Mouse (Mus musculus): ENCODE measurements around the gene Mtf1. TPM values are rescaled to one million over a fixed set of nuclear protein-coding genes. Genes with fewer than 3 reads are reported as not detected.

Mtf1 gene
- polyA plus RNA-seq, 1 experiment from 2014 or later: 11.7 TPM

DNA sequence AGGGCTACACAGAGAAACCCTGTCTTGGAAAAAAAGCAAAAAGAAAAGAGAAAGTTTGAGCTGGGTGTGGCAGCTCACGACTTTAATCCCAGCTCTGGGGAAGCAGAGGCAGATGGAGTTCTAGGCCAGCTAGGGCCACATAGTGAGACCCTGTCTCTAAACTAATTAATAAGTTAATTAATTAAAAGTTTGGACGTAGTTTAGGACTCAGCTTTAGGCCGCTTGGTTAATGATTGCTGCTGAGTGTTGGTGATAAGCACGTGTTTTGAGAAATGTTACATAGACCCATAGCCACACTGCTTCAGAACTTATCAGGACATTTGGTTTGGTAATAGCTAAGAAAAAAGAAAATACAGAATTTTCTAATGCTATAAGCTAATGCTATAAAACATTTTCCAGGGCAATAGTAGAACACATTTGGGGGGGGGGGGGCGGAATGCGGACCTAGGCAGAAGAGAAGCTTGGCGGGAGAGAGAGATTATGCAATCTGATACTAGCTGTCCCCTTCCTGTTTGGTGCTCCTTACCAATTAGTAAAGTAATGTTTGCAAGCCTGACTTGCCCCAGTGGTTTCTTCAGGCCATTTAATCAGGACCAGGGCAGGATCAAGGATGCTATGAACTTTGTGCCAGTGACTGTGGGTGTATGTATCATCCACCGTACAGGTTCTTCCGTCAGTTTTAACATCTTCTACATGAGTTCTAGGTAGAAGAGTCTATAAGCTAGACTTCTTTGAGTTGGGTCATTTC is 7.4 kb downstream of the Mtf1 start:
- Histone ChIP-seq H3K27ac (replicated peaks) (no peak overlapping the region), H3K4me1 (replicated peaks) (peaks cover 17% of the 10 kb centered on the region), H3K4me2 (no peak overlapping the region), H3K27me3 (no peaks in the 10 kb centered on the region), H3K36me3 (peaks cover 57% of the 10 kb centered on the region), H3K9me3 (no peaks in the 10 kb centered on the region), H3K4me3 (no peak overlapping the region), H3K9ac (no peak overlapping the region)
- ATAC-seq (ENCODE audit: low read depth): no peak
- WGBS: 91% methylated on average over 9 of the region's 9 CpGs

GRCm38 (mm10) chr4:124810056-124810455 is 8.2 kb downstream of the Mtf1 start:
- Histone ChIP-seq H3K27ac (replicated peaks) (no peak overlapping the region), H3K9ac (no peak overlapping the region), H3K4me3 (no peak overlapping the region), H3K4me1 (replicated peaks) (peaks cover 17% of the 10 kb centered on the region), H3K27me3 (no peaks in the 10 kb centered on the region), H3K9me3 (no peaks in the 10 kb centered on the region), H3K36me3 (peaks cover 50% of the 10 kb centered on the region), H3K4me2 (no peak overlapping the region)
- no peak for ATAC-seq (ENCODE audit: low read depth)
- 91% methylated on average over 7 of the region's 7 CpGs for WGBS

- Histone ChIP-seq H3K9ac (peak overlapping the region; percentile 45; the same call in 1 of the 2 replicates), H3K27me3 (no peaks in the 10 kb centered on the region), H3K4me2 (no peak overlapping the region), H3K36me3 (peaks cover 39% of the 10 kb centered on the region), H3K4me3 (no peak overlapping the region), H3K9me3 (no peaks in the 10 kb centered on the region), H3K27ac (replicated peaks) (no peak overlapping the region), H3K4me1 (replicated peaks) (peaks cover 16% of the 10 kb centered on the region)
- WGBS: 24% methylated on average over 9 of the region's 9 CpGs
- no peak for ATAC-seq (ENCODE audit: low read depth)
These were observed 9.6 kb downstream of the Mtf1 start for GRCm38 (mm10) chr4:124811347-124811975.

DNA sequence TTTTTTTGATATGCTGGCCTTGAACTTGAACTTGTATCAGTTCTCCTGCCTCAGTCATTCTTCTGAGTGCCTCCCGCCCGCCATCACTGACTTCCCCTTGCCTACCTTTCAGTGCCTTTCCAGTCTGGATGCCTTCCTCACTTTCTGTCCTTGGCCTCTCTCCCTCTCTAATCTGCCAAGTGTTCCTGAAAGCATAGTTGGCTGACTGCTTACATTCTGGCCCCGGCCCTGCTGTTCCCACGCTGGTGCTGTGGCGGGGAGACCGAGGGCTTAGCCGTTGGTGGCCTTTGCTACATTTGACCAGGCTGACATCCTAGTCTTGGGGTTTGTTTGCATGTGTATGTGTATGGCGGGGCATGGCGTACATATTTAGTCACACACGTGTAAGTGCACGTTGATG is 14.0 kb downstream of the Mtf1 start:
- Histone ChIP-seq H3K27me3 (no peaks in the 10 kb centered on the region), H3K9me3 (no peaks in the 10 kb centered on the region), H3K9ac (no peak overlapping the region), H3K4me1 (replicated peaks) (peaks cover 19% of the 10 kb centered on the region), H3K4me2 (no peak overlapping the region), H3K27ac (replicated peaks) (no peak overlapping the region), H3K4me3 (no peak overlapping the region), H3K36me3 (peaks cover 20% of the 10 kb centered on the region)
- ATAC-seq (ENCODE audit: low read depth): no peak
- 94% methylated on average over 11 of the region's 11 CpGs for WGBS

- Histone ChIP-seq H3K36me3 (peaks cover 33% of the 10 kb centered on the region), H3K4me2 (no peak overlapping the region), H3K27ac (replicated peaks) (no peak overlapping the region), H3K9ac (no peak overlapping the region), H3K9me3 (no peaks in the 10 kb centered on the region), H3K4me3 (no peak overlapping the region), H3K4me1 (replicated peaks) (peaks cover 10% of the 10 kb centered on the region; the same call in 1 of the 2 replicates), H3K27me3 (no peaks in the 10 kb centered on the region)
- WGBS: 21% methylated on average over 6 of the region's 6 CpGs
- peak; percentile 32; the same call in 1 of the 2 replicates for ATAC-seq (ENCODE audit: low read depth)
These were observed 15.9 kb downstream of the Mtf1 start for GRCm38 (mm10) chr4:124817803-124818202.

DNA sequence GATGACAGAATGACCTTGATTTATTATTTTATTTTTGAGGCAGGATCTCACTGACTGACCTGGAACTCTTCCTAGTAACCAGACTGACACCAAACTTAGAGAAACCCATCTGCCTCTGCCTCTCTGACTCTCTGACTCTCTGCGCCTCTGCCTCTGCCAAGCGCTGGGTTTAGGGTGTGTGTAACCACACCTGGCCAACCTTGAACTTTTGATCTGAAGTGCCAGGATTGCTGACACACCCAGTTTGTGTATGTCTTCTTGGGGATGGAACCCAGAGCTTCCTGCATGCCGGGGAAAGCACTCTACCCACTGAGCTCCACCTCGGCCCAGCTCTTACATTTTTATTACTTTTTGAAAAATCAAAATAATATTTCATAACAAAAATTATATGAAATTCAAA is 16.9 kb downstream of the Mtf1 start:
- Histone ChIP-seq H3K4me2 (no peak overlapping the region), H3K9ac (no peak overlapping the region), H3K4me3 (no peak overlapping the region), H3K27ac (replicated peaks) (no peak overlapping the region), H3K4me1 (replicated peaks) (peaks cover 10% of the 10 kb centered on the region; the same call in 1 of the 2 replicates), H3K36me3 (peaks cover 44% of the 10 kb centered on the region), H3K9me3 (no peaks in the 10 kb centered on the region), H3K27me3 (no peaks in the 10 kb centered on the region)
- WGBS: 90% methylated on average over 4 of the region's 4 CpGs
- ATAC-seq (ENCODE audit: low read depth): no peak

DNA sequence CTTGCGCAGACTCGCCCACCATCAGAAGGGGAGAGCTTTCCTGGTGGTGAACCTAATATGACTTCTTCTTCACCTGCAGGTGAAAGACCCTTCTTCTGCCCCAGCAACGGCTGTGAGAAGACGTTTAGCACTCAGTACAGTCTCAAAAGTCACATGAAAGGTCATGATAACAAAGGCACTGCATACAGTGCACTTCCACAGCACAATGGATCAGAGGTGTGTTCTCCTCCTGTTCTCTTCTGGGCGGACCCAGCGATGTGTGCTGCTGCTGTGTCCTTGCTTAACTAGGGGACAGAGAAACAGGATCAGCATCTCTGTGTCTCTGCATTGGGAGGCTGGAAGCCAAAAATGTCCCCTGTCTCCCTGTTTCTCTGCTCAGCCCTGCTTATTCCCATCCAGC is 23.1 kb downstream of the Mtf1 start:
- no peak overlapping the region for H3K4me2 ChIP-seq
- no peaks in the 10 kb centered on the region for H3K4me1 ChIP-seq (replicated peaks)
- 91% methylated on average over 6 of the region's 6 CpGs for WGBS
- no peaks in the 10 kb centered on the region for H3K27me3 ChIP-seq
- H3K4me3 ChIP-seq: no peak overlapping the region
- H3K9ac ChIP-seq: no peak overlapping the region
- ATAC-seq (ENCODE audit: low read depth): no peak
- peaks cover 86% of the 10 kb centered on the region for H3K36me3 ChIP-seq
- no peaks in the 10 kb centered on the region for H3K9me3 ChIP-seq
- no peak overlapping the region for H3K27ac ChIP-seq (replicated peaks)

GRCm38 (mm10) chr4:124825371-124825965 is 23.6 kb downstream of the Mtf1 start:
- Histone ChIP-seq H3K9ac (no peak overlapping the region), H3K4me1 (replicated peaks) (no peaks in the 10 kb centered on the region), H3K9me3 (no peaks in the 10 kb centered on the region), H3K4me3 (no peak overlapping the region), H3K36me3 (peaks cover 85% of the 10 kb centered on the region), H3K27me3 (no peaks in the 10 kb centered on the region), H3K27ac (replicated peaks) (no peak overlapping the region), H3K4me2 (no peak overlapping the region)
- ATAC-seq (ENCODE audit: low read depth): no peak
- WGBS: 94% methylated on average over 21 of the region's 21 CpGs

GRCm38 (mm10) chr4:124829671-124830070 is 27.8 kb downstream of the Mtf1 start:
- H3K4me2 ChIP-seq: no peak overlapping the region
- no peaks in the 10 kb centered on the region for H3K27me3 ChIP-seq
- no peak for ATAC-seq (ENCODE audit: low read depth)
- H3K4me3 ChIP-seq: no peak overlapping the region
- H3K9ac ChIP-seq: no peak overlapping the region
- H3K4me1 ChIP-seq (replicated peaks): no peaks in the 10 kb centered on the region
- peaks cover 80% of the 10 kb centered on the region for H3K36me3 ChIP-seq
- no peaks in the 10 kb centered on the region for H3K9me3 ChIP-seq
- H3K27ac ChIP-seq (replicated peaks): no peak overlapping the region
- WGBS: 88% methylated on average over 5 of the region's 5 CpGs

DNA sequence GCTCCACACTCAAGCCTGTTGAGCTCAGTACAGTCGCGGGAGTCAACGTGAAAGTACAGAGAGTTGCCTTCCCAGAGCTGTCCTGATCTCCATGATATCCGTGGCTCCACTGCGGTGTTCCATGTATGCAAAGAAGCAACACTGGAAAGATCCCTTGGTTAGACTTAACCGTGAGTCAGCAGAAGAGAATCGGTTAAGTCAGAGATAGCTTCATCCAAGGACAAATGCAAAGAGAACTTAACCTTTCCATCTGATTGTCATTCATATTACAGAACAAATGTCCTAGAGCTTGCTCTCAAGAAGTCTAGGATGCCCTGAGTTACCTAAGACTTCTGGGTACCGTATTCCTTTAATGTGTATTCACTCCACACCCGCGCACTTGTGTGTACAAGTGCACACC is 30.9 kb downstream of the Mtf1 start:
- ATAC-seq (ENCODE audit: low read depth): no peak
- 96% methylated on average over 10 of the region's 10 CpGs for WGBS
- H3K27me3 ChIP-seq: no peaks in the 10 kb centered on the region
- H3K9me3 ChIP-seq: no peaks in the 10 kb centered on the region
- no peaks in the 10 kb centered on the region for H3K4me1 ChIP-seq (replicated peaks)
- no peak overlapping the region for H3K4me3 ChIP-seq
- H3K36me3 ChIP-seq: peaks cover 69% of the 10 kb centered on the region
- H3K27ac ChIP-seq (replicated peaks): no peak overlapping the region
- H3K9ac ChIP-seq: no peak overlapping the region
- H3K4me2 ChIP-seq: no peak overlapping the region

GRCm38 (mm10) chr4:124838035-124838700 is 36.3 kb downstream of the Mtf1 start:
- Histone ChIP-seq H3K4me3 (no peak overlapping the region), H3K4me2 (no peak overlapping the region), H3K4me1 (replicated peaks) (no peaks in the 10 kb centered on the region), H3K36me3 (peaks cover 74% of the 10 kb centered on the region), H3K27ac (replicated peaks) (no peak overlapping the region), H3K9me3 (no peaks in the 10 kb centered on the region), H3K9ac (no peak overlapping the region), H3K27me3 (no peaks in the 10 kb centered on the region)
- 90% methylated on average over 14 of the region's 14 CpGs for WGBS
- no peak for ATAC-seq (ENCODE audit: low read depth)

- Histone ChIP-seq H3K36me3 (peaks cover 60% of the 10 kb centered on the region), H3K4me3 (no peak overlapping the region), H3K4me1 (replicated peaks) (no peaks in the 10 kb centered on the region), H3K4me2 (no peak overlapping the region), H3K9ac (no peak overlapping the region), H3K27ac (replicated peaks) (no peak overlapping the region), H3K27me3 (no peaks in the 10 kb centered on the region), H3K9me3 (no peaks in the 10 kb centered on the region)
- no peak for ATAC-seq (ENCODE audit: low read depth)
- WGBS: 100% methylated on average over 1 of the region's 1 CpGs
These were observed 39.1 kb downstream of the Mtf1 start for GRCm38 (mm10) chr4:124840998-124841397.

Measured in neural tube, embryonic 13.5 days (tissue).